In genomic region chrX:48181844-48182243, GRCm38 (mm10) we compare ENCODE assay signal across 28 mouse cellular contexts.
"Had no signal": no experiment of that assay in that cellular context is flagged by ENCODE, and none has a peak within 500 bp of the region (broad histone marks: within the 10 kb centered on the region; RNA-seq: fewer than 3 reads in every experiment).

No protein-coding gene starts in this region.

- H3K4me2 ChIP-seq: heart, embryonic 11.5 days; heart, embryonic 13.5 days; heart, embryonic 15.5 days; hindbrain, embryonic 13.5 days; hindbrain, embryonic 15.5 days; kidney, embryonic 15.5 days; limb, embryonic 13.5 days; limb, embryonic 15.5 days; liver, embryonic 12.5 days had no signal

- H3K27ac ChIP-seq: heart, adult 2 months; heart, embryonic 13.5 days; heart, embryonic 15.5 days; hindbrain, embryonic 13.5 days; hindbrain, embryonic 15.5 days; hindbrain, postnatal 0 days; kidney, embryonic 15.5 days; kidney, postnatal 0 days; left cerebral cortex, adult 2 months; limb, embryonic 13.5 days; limb, embryonic 15.5 days; liver, embryonic 12.5 days; liver, embryonic 14.5 days had no signal

- H3K4me3 ChIP-seq: heart, adult 2 months; heart, embryonic 13.5 days; heart, embryonic 15.5 days; hindbrain, embryonic 13.5 days; hindbrain, embryonic 15.5 days; kidney, embryonic 15.5 days; left cerebral cortex, adult 2 months; limb, embryonic 13.5 days; limb, embryonic 15.5 days; liver, embryonic 12.5 days had no signal

- H3K9me3 ChIP-seq: heart, embryonic 13.5 days; heart, embryonic 15.5 days; hindbrain, embryonic 13.5 days; hindbrain, embryonic 15.5 days; kidney, embryonic 15.5 days; limb, embryonic 13.5 days; limb, embryonic 15.5 days; liver, embryonic 12.5 days had no signal

- DNase-seq: gastrocnemius, postnatal 14 days; gastrocnemius, postnatal 36 days; heart, adult 11 months; heart, adult 2 months; heart, postnatal 14 days; heart, postnatal 36 days; kidney, adult 11 months; kidney, adult 2 months; kidney, adult 9 months; kidney, postnatal 14 days; kidney, postnatal 36 days; layer of hippocampus, adult 9-11 months; layer of hippocampus, postnatal 36 days; left cerebral cortex, postnatal 4 days had no signal

- H3K27me3 ChIP-seq: heart, embryonic 15.5 days; hindbrain, embryonic 13.5 days; hindbrain, embryonic 15.5 days; kidney, embryonic 15.5 days; limb, embryonic 13.5 days; limb, embryonic 15.5 days; liver, embryonic 12.5 days had no signal

- H3K36me3 ChIP-seq: heart, embryonic 15.5 days had no signal

- ATAC-seq: hindbrain, postnatal 0 days; intestine, embryonic 16.5 days; liver, embryonic 12.5 days had no signal

- H3K4me1 ChIP-seq: heart, embryonic 13.5 days; heart, embryonic 15.5 days; hindbrain, embryonic 13.5 days; hindbrain, embryonic 15.5 days; kidney, embryonic 15.5 days; limb, embryonic 13.5 days; limb, embryonic 15.5 days; liver, embryonic 12.5 days had no signal

- H3K9ac ChIP-seq: heart, embryonic 13.5 days; heart, embryonic 15.5 days; hindbrain, embryonic 13.5 days; hindbrain, embryonic 15.5 days; kidney, embryonic 15.5 days; limb, embryonic 13.5 days; limb, embryonic 15.5 days; liver, embryonic 12.5 days; liver, embryonic 14.5 days had no signal
